Mouse (Mus musculus): ENCODE results near the gene Ciita. TPM values are rescaled to one million over a fixed set of nuclear protein-coding genes. Genes with fewer than 3 reads are reported as not detected.

Ciita gene
- polyA plus RNA-seq, 1 experiment from 2014 or later, result 0.37 TPM

DNA sequence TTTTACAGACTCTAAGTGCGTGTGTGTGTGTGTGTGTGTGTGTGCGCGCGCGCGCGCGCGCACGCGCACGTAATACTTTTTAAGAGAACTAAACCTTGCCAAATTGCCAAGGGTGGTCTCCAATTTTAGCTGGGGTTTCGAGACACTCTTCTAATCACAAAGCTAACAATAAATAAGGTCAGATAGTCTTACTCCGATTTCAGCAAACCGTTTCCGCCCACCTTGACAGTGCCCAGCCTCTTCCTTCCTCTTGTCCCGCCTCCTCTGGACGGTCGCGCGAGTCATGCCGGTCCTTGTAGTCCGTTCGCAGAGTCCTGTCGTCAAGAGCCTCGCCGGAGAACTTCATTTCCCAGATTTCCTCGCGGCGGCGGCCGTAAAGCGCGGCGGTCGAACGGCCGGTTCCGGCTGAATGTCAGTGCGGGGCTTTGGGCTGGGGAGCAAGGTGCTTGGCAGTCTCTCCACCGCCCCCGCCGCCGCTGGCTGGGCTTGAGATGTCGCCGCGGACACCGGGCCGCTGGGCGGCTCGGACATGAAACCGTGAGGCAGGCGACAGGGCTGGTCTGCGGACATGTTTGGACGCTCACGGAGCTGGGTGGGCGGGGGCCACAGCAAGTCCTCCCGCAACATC is 65.2 kb downstream of the Ciita start, which contains the start of gene Clec16a:
TSS of gene Clec16a (plus strand) at position 345 of the 628 bp plus-strand sequence.
- peak within 1 kb of the TSS; percentile 80 for H3K4me2 ChIP-seq (replicated peaks)
- no peaks in the 10 kb centered on the region for H3K9me3 ChIP-seq
- H3K4me3 ChIP-seq, result peak within 1 kb of the TSS; percentile 95
- H3K27ac ChIP-seq (replicated peaks), result no peak within 1 kb of the TSS; the same call in 1 of the 2 replicates
- H3K36me3 ChIP-seq, result no peaks in the 10 kb centered on the region
- WGBS, result under 1% methylated on average over 58 of the region's 58 CpGs
- H3K27me3 ChIP-seq, result no peaks in the 10 kb centered on the region
- peak within 1 kb of the TSS; percentile 91 for H3K9ac ChIP-seq (replicated peaks)
- peak; percentile 92 for ATAC-seq (replicated peaks)
- H3K4me1 ChIP-seq, result peaks cover 52% of the 10 kb centered on the region

DNA sequence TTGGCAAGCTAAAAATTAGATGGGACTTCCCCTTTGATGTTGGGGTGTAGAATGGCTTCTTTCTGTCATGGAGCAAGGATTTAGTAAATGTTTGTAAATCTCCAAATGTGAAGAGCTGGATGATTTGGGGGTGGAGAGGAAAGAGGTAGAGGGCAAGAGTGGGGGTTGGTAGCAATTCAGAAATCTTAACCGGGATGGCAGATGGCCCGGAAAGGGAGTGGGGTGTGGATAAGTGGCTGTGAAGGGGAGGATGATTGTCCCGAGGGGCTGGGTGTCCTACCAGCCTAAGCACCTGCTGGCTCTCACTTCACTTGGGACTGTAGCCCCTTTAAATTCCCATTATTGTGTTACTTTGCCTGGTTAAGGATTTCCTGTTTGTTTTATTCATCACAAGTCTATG is 67.0 kb downstream of the Ciita start:
- peaks cover 35% of the 10 kb centered on the region for H3K4me1 ChIP-seq
- H3K27ac ChIP-seq (replicated peaks), result no peak overlapping the region
- H3K4me2 ChIP-seq (replicated peaks), result 0 out of 2 replicates have a peak overlapping the region, but pooled peaks have one; percentile 80
- no peaks in the 10 kb centered on the region for H3K9me3 ChIP-seq
- 61% methylated on average over 3 of the region's 3 CpGs for WGBS
- no peaks in the 10 kb centered on the region for H3K27me3 ChIP-seq
- H3K4me3 ChIP-seq, result 0 out of 2 replicates have a peak overlapping the region, but pooled peaks have one; percentile 95
- no peak overlapping the region for H3K9ac ChIP-seq (replicated peaks)
- no peaks in the 10 kb centered on the region for H3K36me3 ChIP-seq
- ATAC-seq (replicated peaks), result no peak

DNA sequence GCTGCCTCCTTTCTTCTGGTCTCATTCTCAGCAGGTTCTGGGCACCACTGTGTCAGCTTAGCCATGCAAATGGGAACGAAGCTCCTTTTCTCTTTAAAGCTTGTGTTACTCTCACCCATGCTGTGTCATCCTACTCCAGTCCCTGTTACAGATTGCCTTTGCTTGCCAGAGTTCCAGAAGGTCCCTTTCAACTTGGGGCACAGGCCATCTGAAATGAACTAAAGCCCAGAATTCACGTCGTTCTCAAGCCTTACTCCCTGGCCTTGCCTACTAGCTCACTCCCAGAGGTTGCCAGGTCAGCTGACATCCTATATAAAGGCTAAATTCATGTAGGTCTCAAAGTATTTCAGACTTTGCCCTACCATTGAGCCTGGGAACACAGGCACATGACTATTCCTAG is 69.1 kb downstream of the Ciita start:
- no peak for ATAC-seq (replicated peaks)
- WGBS, result 71% methylated on average over 3 of the region's 3 CpGs
- H3K4me3 ChIP-seq, result no peak overlapping the region

DNA sequence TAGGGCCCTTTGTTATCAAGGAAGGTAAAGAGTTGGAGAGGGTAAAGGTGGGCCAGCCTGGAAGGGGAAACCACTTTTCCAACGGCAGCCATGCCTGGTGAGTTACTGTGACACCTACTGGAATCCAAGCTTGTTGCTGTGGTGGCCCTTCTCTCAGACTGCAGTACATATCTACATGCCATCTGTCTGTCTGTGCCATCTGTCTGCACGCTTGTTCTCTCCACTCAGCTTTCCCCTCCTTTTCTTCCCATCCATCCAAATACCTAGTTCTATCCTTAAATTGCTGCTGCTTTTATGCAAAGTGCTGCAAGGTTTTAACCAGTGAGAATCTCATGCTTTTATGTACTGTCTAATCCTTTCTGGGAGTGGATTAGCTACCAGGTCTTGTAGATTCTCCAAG is 69.7 kb downstream of the Ciita start:
- H3K27me3 ChIP-seq, result no peaks in the 10 kb centered on the region
- no peak overlapping the region for H3K9ac ChIP-seq (replicated peaks)
- H3K4me2 ChIP-seq (replicated peaks), result no peak overlapping the region
- H3K9me3 ChIP-seq, result no peaks in the 10 kb centered on the region
- H3K4me3 ChIP-seq, result no peak overlapping the region
- 82% methylated on average over 2 of the region's 2 CpGs for WGBS
- peaks cover 26% of the 10 kb centered on the region for H3K4me1 ChIP-seq
- no peaks in the 10 kb centered on the region for H3K36me3 ChIP-seq
- no peak overlapping the region for H3K27ac ChIP-seq (replicated peaks)
- ATAC-seq (replicated peaks), result no peak

More for the DNA sequence above, 69.1 kb downstream of the Ciita start:
- H3K27me3 ChIP-seq, result no peaks in the 10 kb centered on the region
- H3K9ac ChIP-seq (replicated peaks), result no peak overlapping the region
- no peak overlapping the region for H3K27ac ChIP-seq (replicated peaks)
- no peak overlapping the region for H3K4me2 ChIP-seq (replicated peaks)
- no peaks in the 10 kb centered on the region for H3K36me3 ChIP-seq
- H3K9me3 ChIP-seq, result no peaks in the 10 kb centered on the region
- peaks cover 26% of the 10 kb centered on the region for H3K4me1 ChIP-seq

DNA sequence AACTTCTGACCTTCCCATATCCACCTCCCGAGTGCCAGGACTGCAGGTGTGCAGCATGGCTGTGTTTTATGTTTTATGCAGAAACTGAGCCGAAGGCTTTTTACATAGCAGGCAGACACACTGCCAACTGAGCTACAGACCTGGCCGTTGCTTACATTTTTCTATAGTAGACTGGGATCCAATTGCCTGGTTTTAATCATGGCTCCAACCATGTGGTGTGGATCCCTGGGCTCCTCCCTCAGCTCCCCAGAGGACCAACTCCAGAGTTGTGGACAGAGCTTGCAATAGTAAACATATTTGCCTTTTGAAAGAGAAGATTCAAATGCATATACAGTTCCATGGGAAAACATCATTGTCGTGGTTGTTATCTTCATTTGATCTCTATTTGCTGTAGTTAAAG is 71.7 kb downstream of the Ciita start:
- H3K9ac ChIP-seq (replicated peaks), result no peak overlapping the region
- ATAC-seq (replicated peaks), result no peak
- no peaks in the 10 kb centered on the region for H3K36me3 ChIP-seq
- no peaks in the 10 kb centered on the region for H3K27me3 ChIP-seq
- peaks cover 13% of the 10 kb centered on the region for H3K4me1 ChIP-seq
- H3K4me2 ChIP-seq (replicated peaks), result no peak overlapping the region
- no peak overlapping the region for H3K4me3 ChIP-seq
- 84% methylated on average over 4 of the region's 4 CpGs for WGBS
- no peaks in the 10 kb centered on the region for H3K9me3 ChIP-seq
- H3K27ac ChIP-seq (replicated peaks), result no peak overlapping the region

DNA sequence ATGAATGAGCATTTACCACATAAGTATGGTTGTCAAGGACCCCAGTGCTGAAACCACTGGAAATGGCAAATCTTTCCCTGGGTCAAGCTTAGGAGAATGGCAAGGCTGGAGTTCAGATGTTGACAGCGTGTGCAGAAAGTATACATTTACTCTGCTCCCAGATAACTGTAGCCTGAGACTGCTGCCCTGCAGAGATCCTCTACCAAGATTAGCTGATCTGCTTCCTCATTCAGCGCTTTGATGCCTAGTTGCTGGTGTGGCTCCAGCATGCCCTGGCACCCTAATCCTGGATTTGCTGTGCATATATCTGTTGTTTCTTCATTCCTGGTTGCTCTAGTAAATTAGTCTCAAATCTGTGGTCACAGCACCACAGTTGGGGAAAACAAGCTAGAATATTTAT is 74.0 kb downstream of the Ciita start:
- Histone ChIP-seq H3K27me3 (no peaks in the 10 kb centered on the region), H3K27ac (replicated peaks) (no peak overlapping the region), H3K4me1 (no peaks in the 10 kb centered on the region; the same call in 1 of the 2 replicates), H3K9me3 (no peaks in the 10 kb centered on the region), H3K4me2 (replicated peaks) (no peak overlapping the region), H3K36me3 (no peaks in the 10 kb centered on the region), H3K9ac (replicated peaks) (no peak overlapping the region), H3K4me3 (no peak overlapping the region)
- 89% methylated on average over 2 of the region's 2 CpGs for WGBS
- no peak for ATAC-seq (replicated peaks)

DNA sequence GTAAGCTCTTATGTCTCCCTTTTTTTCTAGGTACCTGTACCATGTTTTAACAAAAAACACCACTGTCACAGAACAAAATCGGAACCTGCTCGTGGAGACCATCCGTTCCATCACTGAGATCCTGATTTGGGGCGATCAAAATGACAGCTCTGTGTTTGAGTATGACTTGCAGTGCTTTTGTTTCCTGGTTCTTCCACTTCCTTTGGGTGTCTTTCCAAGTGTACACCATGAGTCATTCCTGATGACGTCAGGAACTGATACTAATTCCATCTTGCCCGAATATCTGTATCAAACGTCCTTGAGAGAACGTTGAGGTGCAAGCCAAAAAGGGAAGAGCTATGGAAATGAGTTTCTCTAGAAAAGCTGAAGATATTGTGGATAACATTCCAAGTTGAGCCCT is 80.1 kb downstream of the Ciita start:
- no peaks in the 10 kb centered on the region for H3K9me3 ChIP-seq
- H3K9ac ChIP-seq (replicated peaks), result no peak overlapping the region
- H3K27me3 ChIP-seq, result no peaks in the 10 kb centered on the region
- H3K36me3 ChIP-seq, result peaks cover 12% of the 10 kb centered on the region
- H3K4me2 ChIP-seq (replicated peaks), result no peak overlapping the region
- H3K4me3 ChIP-seq, result no peak overlapping the region
- ATAC-seq (replicated peaks), result no peak
- no peak overlapping the region for H3K27ac ChIP-seq (replicated peaks)
- no peaks in the 10 kb centered on the region for H3K4me1 ChIP-seq
- WGBS, result 94% methylated on average over 8 of the region's 8 CpGs

DNA sequence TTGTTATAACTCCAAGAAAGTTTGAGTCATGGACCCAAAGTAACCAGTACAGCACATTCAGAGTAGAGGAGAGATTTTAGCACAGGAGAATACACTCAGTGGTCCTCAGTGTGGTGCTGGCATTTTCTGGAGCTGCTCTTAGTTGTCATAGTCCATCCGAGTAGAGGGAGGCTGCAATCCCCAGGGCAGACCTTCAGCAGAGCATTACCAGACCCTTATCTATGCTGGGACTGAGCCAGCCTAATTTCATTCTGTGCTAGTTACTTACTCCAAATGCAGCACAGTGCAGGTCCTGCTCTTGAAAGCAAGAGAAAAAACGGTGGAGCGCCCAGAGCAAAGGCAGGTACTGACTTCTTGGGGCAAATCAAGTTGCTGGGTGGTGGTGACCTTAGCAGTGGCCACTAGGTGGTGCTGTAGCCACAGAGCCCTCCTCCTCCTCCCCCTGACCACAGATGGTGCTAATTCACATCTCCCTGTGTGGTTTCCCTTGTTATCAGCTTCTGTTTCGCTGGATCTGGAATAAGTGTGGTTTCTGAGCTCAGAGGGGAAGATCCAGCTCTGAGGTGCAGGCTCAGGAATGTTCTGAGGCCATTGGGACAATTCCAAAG is 85.5 kb downstream of the Ciita start:
- no peak overlapping the region for H3K27ac ChIP-seq (replicated peaks)
- H3K4me2 ChIP-seq (replicated peaks), result no peak overlapping the region
- peaks cover 17% of the 10 kb centered on the region for H3K36me3 ChIP-seq
- H3K9me3 ChIP-seq, result no peaks in the 10 kb centered on the region
- H3K4me3 ChIP-seq, result no peak overlapping the region
- peak; percentile 82 for ATAC-seq (replicated peaks)
- H3K4me1 ChIP-seq, result peaks cover 4% of the 10 kb centered on the region
- no peaks in the 10 kb centered on the region for H3K27me3 ChIP-seq
- WGBS, result 40% methylated on average over 4 of the region's 4 CpGs
- H3K9ac ChIP-seq (replicated peaks), result no peak overlapping the region

DNA sequence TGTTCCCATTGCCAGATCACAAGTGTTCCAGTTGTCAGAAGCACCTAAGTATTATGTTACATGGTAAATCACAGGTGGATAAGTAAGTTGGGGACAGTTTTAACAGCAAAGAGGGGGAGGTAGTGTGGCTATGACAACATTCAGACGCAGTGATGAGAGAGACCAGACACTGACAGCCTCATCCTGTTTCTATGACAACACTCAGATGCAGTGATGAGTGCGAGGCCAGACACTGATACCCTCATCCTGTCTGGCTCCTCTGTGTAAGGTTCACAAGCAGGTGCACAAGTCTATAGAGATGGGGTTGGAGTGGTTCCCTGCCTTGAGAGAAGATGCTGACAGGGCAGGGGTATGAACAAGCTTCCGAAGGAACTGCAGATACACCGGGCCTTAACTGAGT is 87.3 kb downstream of the Ciita start:
- H3K4me2 ChIP-seq (replicated peaks), result no peak overlapping the region
- no peak for ATAC-seq (replicated peaks)
- H3K36me3 ChIP-seq, result peaks cover 20% of the 10 kb centered on the region
- H3K4me3 ChIP-seq, result no peak overlapping the region
- H3K9me3 ChIP-seq, result no peaks in the 10 kb centered on the region
- H3K27ac ChIP-seq (replicated peaks), result no peak overlapping the region
- H3K4me1 ChIP-seq, result peaks cover 4% of the 10 kb centered on the region
- no peak overlapping the region for H3K9ac ChIP-seq (replicated peaks)
- H3K27me3 ChIP-seq, result no peaks in the 10 kb centered on the region
- WGBS, result 91% methylated on average over 4 of the region's 4 CpGs

DNA sequence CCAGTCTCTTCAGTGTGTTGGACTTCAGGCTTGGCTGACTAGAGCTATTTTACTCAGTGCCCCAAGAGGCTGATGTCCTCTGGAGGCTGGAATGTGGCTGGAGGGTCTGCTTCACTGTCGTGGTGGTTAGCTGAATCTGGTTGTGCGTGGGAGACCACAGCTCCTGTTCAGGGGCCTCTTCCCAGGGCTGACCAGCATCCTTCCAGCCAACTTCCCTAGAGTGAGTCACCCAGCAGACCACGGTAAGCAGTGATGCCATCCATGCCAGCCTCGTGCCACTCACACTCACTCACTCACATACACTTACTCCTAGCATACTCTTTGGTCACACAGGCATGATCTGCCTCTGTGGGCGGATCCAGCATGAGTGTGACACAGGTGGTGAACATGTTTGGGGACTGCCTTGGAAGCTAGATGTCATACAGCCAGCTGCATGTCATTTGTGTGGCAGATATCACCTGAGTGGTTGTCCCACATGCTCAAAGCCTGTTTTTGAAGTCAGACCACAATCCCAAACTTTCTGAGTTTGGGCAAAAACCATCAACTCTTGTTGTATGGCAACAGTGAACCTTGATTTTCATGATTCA is 90.0 kb downstream of the Ciita start:
- Histone ChIP-seq H3K4me2 (replicated peaks) (no peak overlapping the region), H3K9ac (replicated peaks) (no peak overlapping the region), H3K36me3 (peaks cover 29% of the 10 kb centered on the region), H3K27ac (replicated peaks) (no peak overlapping the region), H3K9me3 (no peaks in the 10 kb centered on the region), H3K4me1 (peaks cover 4% of the 10 kb centered on the region), H3K4me3 (no peak overlapping the region), H3K27me3 (no peaks in the 10 kb centered on the region)
- ATAC-seq (replicated peaks), result no peak
- WGBS, result 88% methylated on average over 5 of the region's 5 CpGs

DNA sequence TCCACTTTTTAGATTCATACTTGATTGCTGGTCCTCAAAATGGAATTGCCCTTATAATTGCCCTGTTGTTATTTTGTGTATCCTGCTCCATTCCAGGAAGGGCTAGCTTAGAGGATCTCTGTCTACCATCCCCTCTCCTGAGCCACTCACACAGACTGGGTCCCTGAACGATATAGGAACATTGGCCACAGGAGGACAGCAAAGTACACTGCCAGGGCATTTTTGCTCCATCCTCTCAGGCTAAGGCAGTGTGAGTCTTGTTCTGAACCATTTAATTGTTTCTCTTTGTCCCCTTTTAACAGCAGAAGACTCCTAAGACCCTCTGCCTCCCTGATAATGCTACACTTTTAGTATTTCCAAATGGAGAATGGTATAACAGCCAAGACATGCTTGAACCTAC is 90.8 kb downstream of the Ciita start:
- H3K27me3 ChIP-seq, result no peaks in the 10 kb centered on the region
- no peak overlapping the region for H3K27ac ChIP-seq (replicated peaks)
- no peak overlapping the region for H3K9ac ChIP-seq (replicated peaks)
- H3K4me1 ChIP-seq, result peaks cover 2% of the 10 kb centered on the region
- WGBS, result 76% methylated on average over 1 of the region's 1 CpGs
- ATAC-seq (replicated peaks), result no peak
- H3K36me3 ChIP-seq, result peaks cover 31% of the 10 kb centered on the region
- no peak overlapping the region for H3K4me2 ChIP-seq (replicated peaks)
- H3K4me3 ChIP-seq, result no peak overlapping the region
- no peaks in the 10 kb centered on the region for H3K9me3 ChIP-seq

DNA sequence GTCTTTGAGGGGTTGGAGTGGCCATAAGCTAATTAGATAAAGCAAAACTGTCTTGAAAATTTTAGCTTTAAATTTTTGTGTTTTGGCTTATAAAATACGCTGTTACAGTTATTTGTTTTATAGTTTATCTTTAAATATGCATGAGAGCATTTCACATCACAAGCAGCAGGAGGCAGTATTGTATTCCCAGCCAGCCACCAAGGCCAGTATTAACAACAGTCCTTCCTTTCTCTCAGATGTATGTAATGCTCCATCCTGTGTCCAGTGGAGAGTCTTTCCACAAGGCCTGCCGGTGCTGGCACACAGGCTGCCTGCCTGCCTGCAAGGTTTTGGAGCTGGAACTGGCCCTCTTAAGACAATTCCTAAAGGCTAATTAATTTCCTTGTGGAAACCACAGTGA is 92.0 kb downstream of the Ciita start:
- 40% methylated on average over 2 of the region's 2 CpGs for WGBS
- Histone ChIP-seq H3K27ac (replicated peaks) (no peak overlapping the region), H3K4me3 (no peak overlapping the region), H3K9me3 (no peaks in the 10 kb centered on the region), H3K27me3 (no peaks in the 10 kb centered on the region), H3K4me1 (no peaks in the 10 kb centered on the region), H3K4me2 (replicated peaks) (no peak overlapping the region), H3K36me3 (peaks cover 35% of the 10 kb centered on the region), H3K9ac (replicated peaks) (no peak overlapping the region)
- ATAC-seq (replicated peaks), result no peak
